Mouse (Mus musculus) MEL (cell line): Measurements from ENCODE around the gene Rtf2.

Source experiments
- CHD1 ChIP-seq: IDR thresholded peaks from 2 replicates; pipeline ENCODE4 v1.6.1; 2012; ENCODE audit warnings: low read depth, mild to moderate bottlenecking, inconsistent platforms, low read length, improper control_type of control experiment
- ELF1 ChIP-seq: IDR thresholded peaks from 2 replicates; pipeline ENCODE4 v1.6.1; 2014; ENCODE audit warnings: low read depth, mild to moderate bottlenecking, inconsistent platforms, low read length, improper control_type of control experiment, moderate library complexity
- MAFK ChIP-seq: IDR thresholded peaks from 2 replicates; pipeline ENCODE4 v1.6.1; 2011; ENCODE audit warnings: low read depth, mild to moderate bottlenecking, low read length, improper control_type of control experiment, borderline replicate concordance
- MAX ChIP-seq: IDR thresholded peaks from 2 replicates; pipeline ENCODE4 v1.6.1; 2011; ENCODE audit warnings: low read length, improper control_type of control experiment
- RCOR1 ChIP-seq: IDR thresholded peaks from 2 replicates; pipeline ENCODE4 v1.6.1; 2012; ENCODE audit warnings: low read depth, mild to moderate bottlenecking, inconsistent platforms, low read length, improper control_type of control experiment
- ZMIZ1 ChIP-seq: IDR thresholded peaks from 2 replicates; pipeline ENCODE4 v1.6.1; 2012; ENCODE audit warnings: low read depth, mild to moderate bottlenecking, inconsistent platforms, low read length, improper control_type of control experiment, moderate library complexity
- ZNF384 ChIP-seq: IDR thresholded peaks from 2 replicates; pipeline ENCODE4 v1.6.1; 2012; ENCODE audit warnings: low read depth, mild to moderate bottlenecking, inconsistent platforms, low read length, improper control_type of control experiment

DNA sequence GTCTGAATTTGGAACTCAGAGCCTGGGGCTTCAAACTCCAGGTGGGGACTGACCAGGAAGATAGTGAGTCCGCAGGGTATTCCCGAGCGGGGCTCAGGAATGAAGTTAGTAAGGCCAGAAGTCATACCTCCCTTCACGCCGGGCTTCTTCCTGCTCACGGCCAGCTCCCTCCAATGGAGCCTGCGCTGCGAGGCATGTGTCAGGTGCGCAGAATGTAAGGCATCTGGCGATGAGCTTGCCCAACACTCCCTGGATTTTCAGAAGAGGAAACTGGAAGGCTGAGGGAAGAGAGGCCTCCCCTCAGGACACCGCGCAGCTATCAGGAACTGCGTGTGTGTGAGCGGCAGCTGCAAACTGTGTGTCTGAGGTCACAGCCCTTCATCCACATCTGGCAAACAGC is 61.8 kb downstream of the Rtf2 start:
- TF ChIP-seq ZMIZ1 (no peak), MAFK (no peak), MAX (no peak), RCOR1 (no peak), ZNF384 (no peak), CHD1 (no peak), ELF1 (no peak)
